Mouse (Mus musculus) spleen, adult 12 weeks (tissue): Measurements from ENCODE around the gene Prpf4.

Source experiments
- DNase-seq: peaks from one replicate; pipeline ENCODE4 v3.0.0; 2022; ENCODE audit warnings: low spot score

Gene Prpf4

DNA sequence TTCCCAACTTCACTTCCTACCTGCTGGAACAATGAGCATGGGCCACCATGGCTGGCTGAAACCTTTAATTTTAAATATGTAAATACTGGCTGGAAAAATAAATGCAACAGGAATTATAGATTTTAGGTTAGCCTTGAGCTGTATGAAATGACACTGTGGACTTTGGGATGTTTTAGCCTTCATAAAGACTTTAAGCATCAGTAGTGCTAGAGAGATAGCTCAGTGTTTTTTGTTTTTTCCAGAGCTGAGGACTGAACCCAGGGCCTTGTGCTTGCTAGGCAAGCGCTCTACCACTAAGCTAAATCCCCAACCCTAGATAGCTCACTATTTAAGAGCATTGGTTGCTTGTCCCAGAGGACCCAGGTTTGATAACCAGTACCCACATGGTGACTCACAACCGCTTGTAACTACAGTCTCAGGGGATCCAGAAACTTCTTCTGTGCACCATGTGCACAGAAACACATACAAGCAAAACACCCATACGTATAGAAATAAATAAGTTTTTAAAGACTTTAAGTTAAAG, 28.7 kb downstream of the Prpf4 start:
- DNase-seq, result no peak

DNA sequence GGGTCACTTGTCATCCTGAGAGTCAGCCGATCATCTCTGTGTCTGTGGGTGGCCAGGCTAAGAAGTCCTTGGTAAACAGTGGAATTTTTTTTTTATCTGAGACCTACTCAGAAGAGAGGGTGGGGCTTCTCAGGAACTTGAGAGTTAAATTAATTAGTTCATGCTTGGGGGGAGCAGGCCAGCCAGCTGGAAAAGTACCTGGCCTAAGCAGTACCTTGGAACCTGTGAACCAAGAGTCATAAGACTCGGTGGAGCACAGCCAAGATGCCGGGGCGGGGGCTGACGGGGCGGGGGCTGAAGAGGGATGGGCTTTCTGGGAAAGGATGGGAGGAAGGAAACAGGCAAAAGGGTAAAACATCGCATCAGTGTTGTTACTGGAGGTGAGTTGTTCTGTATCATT, 29.3 kb downstream of the Prpf4 start:
- DNase-seq, result no peak

DNA sequence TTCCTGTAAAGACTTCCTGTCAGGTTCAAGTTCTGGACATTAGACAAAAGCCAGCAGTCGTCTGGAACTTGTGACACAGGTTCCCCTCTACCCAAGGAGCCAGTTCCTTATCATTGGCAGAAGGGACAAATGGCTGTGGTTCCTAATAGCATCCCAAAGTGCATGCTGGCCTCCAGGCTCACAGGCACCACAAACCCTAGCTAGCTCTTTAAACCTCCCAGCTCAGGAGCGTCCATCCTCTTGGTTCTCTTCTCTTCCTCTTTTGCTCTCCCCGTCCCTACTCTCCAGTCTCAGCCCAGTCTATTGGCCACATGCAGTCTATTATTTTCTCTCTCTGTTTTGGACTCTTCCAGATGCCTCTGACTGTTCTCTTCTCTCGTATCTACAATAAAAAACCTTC, 31.2 kb downstream of the Prpf4 start:
- no peak for DNase-seq

GRCm38 (mm10) chr4:62440544-62440943, 31.9 kb downstream of the Prpf4 start:
- DNase-seq, result no peak

GRCm38 (mm10) chr4:62440986-62441385, 32.4 kb downstream of the Prpf4 start:
- DNase-seq, result no peak

GRCm38 (mm10) chr4:62454995-62455394, 46.4 kb downstream of the Prpf4 start:
- no peak for DNase-seq

GRCm38 (mm10) chr4:62459081-62459480, 50.5 kb downstream of the Prpf4 start:
- DNase-seq, result no peak

- DNase-seq, result no peak
These were observed 51.8 kb downstream of the Prpf4 start for GRCm38 (mm10) chr4:62460348-62460747.

GRCm38 (mm10) chr4:62463124-62463523, 54.5 kb downstream of the Prpf4 start:
- DNase-seq, result no peak

DNA sequence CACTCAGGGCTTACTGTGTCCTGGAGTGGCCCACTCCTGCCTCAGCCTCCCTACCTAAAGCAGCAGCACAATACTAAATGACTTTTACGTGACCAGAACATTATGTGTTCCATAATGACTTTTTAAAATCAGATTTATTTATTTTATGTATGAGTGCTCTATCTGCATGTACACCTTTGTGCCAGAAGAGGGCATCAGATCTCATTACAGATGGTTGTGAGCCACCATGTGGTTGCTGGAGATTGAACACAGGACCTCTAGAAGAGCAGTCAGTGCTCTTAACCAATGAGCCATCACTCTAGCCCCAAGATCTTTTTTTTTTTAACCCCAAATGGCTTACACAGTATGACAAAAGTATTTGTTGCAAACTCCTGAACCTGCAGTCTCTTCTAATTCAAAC, 59.6 kb downstream of the Prpf4 start:
- no peak for DNase-seq

DNA sequence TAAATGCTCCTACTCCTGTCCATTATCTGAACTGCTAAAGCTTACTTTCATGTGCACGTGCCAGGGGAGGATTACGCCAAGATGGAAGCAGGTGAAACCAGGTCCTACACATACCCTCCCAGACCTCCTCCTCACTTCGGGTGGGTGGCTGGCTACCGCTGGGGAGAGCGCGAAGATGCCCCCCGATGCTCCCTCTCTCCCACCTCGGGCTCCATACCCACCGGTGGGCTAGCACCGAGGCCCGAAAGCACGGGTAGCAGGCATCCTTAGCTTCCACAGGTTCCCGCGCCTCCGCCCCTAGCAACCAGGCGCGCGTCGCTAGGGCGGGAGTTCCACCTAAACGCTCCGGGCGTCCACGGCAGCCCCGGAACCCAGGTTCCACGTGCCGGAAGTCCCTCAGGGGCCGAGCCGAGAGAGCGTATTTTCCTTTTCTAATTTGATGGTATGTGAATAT, 62.0 kb downstream of the Prpf4 start, which contains the start of gene Wdr31:
Wdr31 (minus strand) TSS at position 299 of the 454 bp plus-strand sequence.
- DNase-seq, result peak; percentile 77

GRCm38 (mm10) chr4:62472071-62472470, 63.5 kb downstream of the Prpf4 start:
- DNase-seq, result no peak

GRCm38 (mm10) chr4:62475131-62475530, 66.5 kb downstream of the Prpf4 start:
- DNase-seq, result no peak

- DNase-seq, result no peak
These were observed 67.2 kb downstream of the Prpf4 start for GRCm38 (mm10) chr4:62475793-62476192.
